Mouse (Mus musculus) mouse trophoblast stem cell (cell line): ENCODE results near the gene Adcy9.
"Not testable (repeated sequence)": the region's sequence is repeated elsewhere in the genome, so short reads cannot be mapped to it uniquely, and the experiment has no call there.

Experiments used
- in situ Hi-C, 2 experiments: fragments of 300-500 bp; cut with MseI, MboI; formaldehyde crosslinking; loops; 2 replicates in 1 of 2; 3 replicates in 1 of 2; pipeline ENCODE4 v1.15.1; 2025

Adcy9 gene

GRCm38 (mm10) chr16:4273702-4274476, 146.4 kb downstream of the Adcy9 start:
- in situ Hi-C loops: no loop called here

GRCm38 (mm10) chr16:4272254-4272653, 148.0 kb downstream of the Adcy9 start:
- in situ Hi-C loops: no loop called here

GRCm38 (mm10) chr16:4270911-4271310, 149.4 kb downstream of the Adcy9 start:
- in situ Hi-C loops: no loop called here

DNA sequence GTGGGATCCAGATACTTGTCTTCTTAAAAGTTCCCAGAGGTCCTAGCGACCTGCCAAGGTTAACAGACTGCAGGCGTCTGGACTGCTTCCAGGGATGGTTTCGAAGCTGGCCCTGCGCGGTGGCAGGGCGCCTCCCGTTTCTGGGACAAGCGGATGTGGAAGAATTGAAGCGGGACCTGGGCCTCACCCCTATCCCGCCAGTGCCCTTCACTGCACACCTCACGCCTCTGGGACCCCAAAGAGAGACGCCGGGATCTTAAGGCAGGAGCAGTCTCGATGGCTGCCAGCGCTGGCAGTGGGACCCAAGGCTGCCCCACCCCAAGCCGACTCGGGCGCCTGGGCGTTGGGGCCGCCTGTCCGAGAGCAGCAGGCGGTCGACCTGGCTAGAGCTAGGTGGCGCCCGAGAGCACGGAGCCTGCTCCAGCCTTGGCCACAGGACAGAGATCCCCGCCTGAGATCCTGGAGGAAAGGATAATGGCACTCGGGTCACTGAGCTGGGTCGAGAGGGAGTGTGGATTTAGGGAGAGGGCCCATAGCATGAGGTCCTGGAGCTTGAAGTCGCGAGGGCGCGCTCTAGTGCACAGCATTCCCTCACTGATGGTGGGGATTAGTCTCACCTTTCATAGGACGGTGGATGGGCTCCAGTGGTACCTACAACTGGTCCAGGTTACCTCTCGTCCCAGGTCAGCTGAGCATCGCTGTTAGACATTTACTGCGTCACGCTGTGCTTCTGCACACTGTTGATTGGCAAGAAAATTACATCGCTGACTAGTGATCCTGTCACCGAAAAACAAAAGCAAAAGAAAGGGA, 152.2 kb downstream of the Adcy9 start:
- in situ Hi-C loops: no loop called here

- in situ Hi-C loops: no loop called here
These were observed 152.8 kb downstream of the Adcy9 start for GRCm38 (mm10) chr16:4267453-4267852.

- in situ Hi-C loops: no loop called here
These were observed 154.9 kb downstream of the Adcy9 start for GRCm38 (mm10) chr16:4265351-4265750.

- in situ Hi-C loops: no loop called here
These were observed 156.8 kb downstream of the Adcy9 start for GRCm38 (mm10) chr16:4263486-4263885.

- in situ Hi-C loops: no loop called here
These were observed 162.8 kb downstream of the Adcy9 start for GRCm38 (mm10) chr16:4257546-4257945.

GRCm38 (mm10) chr16:4248791-4249190, 171.5 kb downstream of the Adcy9 start:
- in situ Hi-C loops: no loop called here

DNA sequence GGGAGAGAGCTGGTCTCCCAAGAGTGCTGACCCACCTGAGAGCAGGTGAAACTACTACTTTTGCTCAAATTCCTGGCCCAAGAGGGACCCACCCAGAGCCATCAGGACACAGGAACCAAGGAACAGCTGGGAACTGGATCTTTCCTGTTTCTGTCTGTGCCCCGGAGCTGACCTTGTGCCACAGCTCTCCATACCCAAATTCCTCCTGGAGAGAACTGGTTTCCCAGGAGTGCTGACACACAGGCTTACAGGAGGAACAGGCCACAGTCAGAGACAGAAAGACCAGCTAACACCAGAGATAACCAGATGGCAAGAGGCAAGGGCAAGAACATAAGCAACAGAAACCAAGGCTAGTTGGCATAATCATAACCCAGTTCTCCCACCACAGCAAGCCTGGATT, 175.1 kb downstream of the Adcy9 start:
- in situ Hi-C loops: not testable (repeated sequence)
